Mouse (Mus musculus) hindbrain, embryonic 15.5 days (tissue): ENCODE measurements around the gene Mcrip2. TPM values are rescaled to one million over a fixed set of nuclear protein-coding genes. Genes with fewer than 3 reads are reported as not detected.

Experiments
- ATAC-seq: fragments of 200-750 bp; cut with Nextera tagmentation; 2 replicates; pipeline ENCODE4 v1.8.0; 2017; ENCODE audit warnings: low read depth, moderate number of reproducible peaks, moderate TSS enrichment; ENCODE audit not compliant: low FRiP score
- H3K27ac ChIP-seq: fragments of 300-500 bp; sonication (generic); replicated peaks from 2 replicates; pipeline ENCODE4 v1.5.1; 2015; ENCODE audit warnings: mild to moderate bottlenecking, inconsistent platforms
- H3K27me3 ChIP-seq: fragments of 300-500 bp; sonication (generic); 2 replicates; pipeline ENCODE4 v1.6.1; 2015; ENCODE audit warnings: control low read depth, inconsistent platforms
- H3K36me3 ChIP-seq: fragments of 300-500 bp; sonication (generic); 2 replicates; pipeline ENCODE4 v1.6.1; 2015; ENCODE audit warnings: control low read depth, inconsistent platforms
- H3K4me1 ChIP-seq: fragments of 300-500 bp; sonication (generic); replicated peaks from 2 replicates; pipeline ENCODE4 v1.6.1; 2015; ENCODE audit warnings: control low read depth, inconsistent platforms
- H3K4me2 ChIP-seq: fragments of 300-500 bp; sonication (generic); 2 replicates; pipeline ENCODE4 v1.6.1; 2015; ENCODE audit warnings: moderate library complexity, mild to moderate bottlenecking, inconsistent platforms
- H3K4me3 ChIP-seq: fragments of 300-500 bp; sonication (generic); 2 replicates; pipeline ENCODE4 v1.5.1; 2015; ENCODE audit warnings: mild to moderate bottlenecking, inconsistent platforms
- H3K9ac ChIP-seq: fragments of 300-500 bp; sonication (generic); 2 replicates; pipeline ENCODE4 v1.6.1; 2015; ENCODE audit warnings: inconsistent platforms
- H3K9me3 ChIP-seq: fragments of 300-500 bp; sonication (generic); 2 replicates; pipeline ENCODE4 v1.6.1; 2016; ENCODE audit warnings: control low read depth, inconsistent platforms
- WGBS: fragments of 180-500 bp; shearing (Covaris S2); methylation state at CpG from one replicate; pipeline ENCODE4 v1.1.7; 2015; 5-methylcytosine and 5-hydroxymethylcytosine counted together
- polyA plus RNA-seq: library from polyadenylated mRNA; unstranded; fragments of >200 nt; fragmentation: Nextera tagmentation; extraction: Ambion mirVana; gene quantifications from 2 replicates; pipeline ENCODE4 v1.2.1, GENCODE M21; 2015

Gene Mcrip2
- polyA plus RNA-seq, 1 experiment from 2014 or later = 27.0 TPM

- H3K9me3 ChIP-seq = no peaks in the 10 kb centered on the region
- H3K36me3 ChIP-seq = 0 out of 2 replicates have a peak, but pooled peaks cover 6% of the 10 kb centered on the region
- H3K4me2 ChIP-seq = no peak overlapping the region
- WGBS = 31% methylated on average over 2 of the region's 2 CpGs
- H3K27ac ChIP-seq = peak overlapping the region; percentile 51; the same call in 1 of the 2 replicates
- peaks cover 11% of the 10 kb centered on the region for H3K4me1 ChIP-seq
- ATAC-seq = peak; percentile 88
- no peaks in the 10 kb centered on the region for H3K27me3 ChIP-seq
- peak overlapping the region; percentile 8; the same call in 1 of the 2 replicates for H3K9ac ChIP-seq
- H3K4me3 ChIP-seq = no peak overlapping the region
Measured at GRCm38 (mm10) chr17:25893975-25894617, 25.5 kb upstream of the Mcrip2 start.

GRCm38 (mm10) chr17:25888837-25889236 lies 20.3 kb upstream of the Mcrip2 start:
- Histone ChIP-seq H3K4me3 (no peak overlapping the region), H3K9me3 (no peaks in the 10 kb centered on the region), H3K27me3 (no peaks in the 10 kb centered on the region), H3K27ac (no peak overlapping the region), H3K4me2 (no peak overlapping the region), H3K36me3 (peaks cover 7% of the 10 kb centered on the region; the same call in 1 of the 2 replicates), H3K9ac (no peak overlapping the region), H3K4me1 (peaks cover under 1% of the 10 kb centered on the region; the same call in 1 of the 2 replicates)
- no peak for ATAC-seq
- WGBS = 93% methylated on average over 3 of the region's 3 CpGs

- 94% methylated on average over 10 of the region's 10 CpGs for WGBS
- H3K4me2 ChIP-seq = no peak overlapping the region
- peaks cover 14% of the 10 kb centered on the region for H3K36me3 ChIP-seq
- ATAC-seq = no peak
- H3K27ac ChIP-seq = no peak overlapping the region
- H3K4me3 ChIP-seq = no peak overlapping the region
- no peaks in the 10 kb centered on the region for H3K4me1 ChIP-seq
- no peak overlapping the region for H3K9ac ChIP-seq
- H3K9me3 ChIP-seq = no peaks in the 10 kb centered on the region
- H3K27me3 ChIP-seq = no peaks in the 10 kb centered on the region
Measured at GRCm38 (mm10) chr17:25887467-25887866, 18.9 kb upstream of the Mcrip2 start.

- Histone ChIP-seq H3K4me1 (no peaks in the 10 kb centered on the region), H3K27me3 (no peaks in the 10 kb centered on the region), H3K9ac (no peak overlapping the region), H3K36me3 (peaks cover 14% of the 10 kb centered on the region), H3K4me3 (no peak overlapping the region), H3K27ac (no peak overlapping the region), H3K9me3 (no peaks in the 10 kb centered on the region), H3K4me2 (no peak overlapping the region)
- ATAC-seq = no peak
Measured at GRCm38 (mm10) chr17:25886806-25887205, 18.2 kb upstream of the Mcrip2 start.

GRCm38 (mm10) chr17:25885636-25886035 lies 17.1 kb upstream of the Mcrip2 start:
- Histone ChIP-seq H3K4me2 (no peak overlapping the region), H3K4me3 (no peak overlapping the region), H3K4me1 (peaks cover 7% of the 10 kb centered on the region), H3K9ac (no peak overlapping the region), H3K9me3 (no peaks in the 10 kb centered on the region), H3K36me3 (peaks cover 14% of the 10 kb centered on the region), H3K27ac (no peak overlapping the region), H3K27me3 (no peaks in the 10 kb centered on the region)
- WGBS = 57% methylated on average over 4 of the region's 4 CpGs
- ATAC-seq = no peak

- H3K9me3 ChIP-seq = no peaks in the 10 kb centered on the region
- H3K4me1 ChIP-seq = peaks cover 17% of the 10 kb centered on the region
- H3K4me3 ChIP-seq = no peak overlapping the region
- H3K36me3 ChIP-seq = peaks cover 8% of the 10 kb centered on the region
- ATAC-seq = no peak
- no peak overlapping the region for H3K4me2 ChIP-seq
- H3K9ac ChIP-seq = no peak overlapping the region
- 90% methylated on average over 3 of the region's 3 CpGs for WGBS
- H3K27ac ChIP-seq = no peak overlapping the region
- no peaks in the 10 kb centered on the region for H3K27me3 ChIP-seq
Measured at GRCm38 (mm10) chr17:25883824-25884223, 15.3 kb upstream of the Mcrip2 start.

GRCm38 (mm10) chr17:25883268-25883667 lies 14.7 kb upstream of the Mcrip2 start:
- no peak overlapping the region for H3K4me3 ChIP-seq
- no peaks in the 10 kb centered on the region for H3K27me3 ChIP-seq
- ATAC-seq = no peak
- H3K4me2 ChIP-seq = no peak overlapping the region
- H3K27ac ChIP-seq = no peak overlapping the region
- H3K9me3 ChIP-seq = no peaks in the 10 kb centered on the region
- 82% methylated on average over 8 of the region's 8 CpGs for WGBS
- H3K9ac ChIP-seq = no peak overlapping the region
- H3K4me1 ChIP-seq = peaks cover 17% of the 10 kb centered on the region
- H3K36me3 ChIP-seq = peaks cover 8% of the 10 kb centered on the region

GRCm38 (mm10) chr17:25882306-25882705 lies 13.7 kb upstream of the Mcrip2 start:
- Histone ChIP-seq H3K4me1 (peaks cover 23% of the 10 kb centered on the region), H3K27ac (no peak overlapping the region), H3K9me3 (no peaks in the 10 kb centered on the region), H3K36me3 (peaks cover 11% of the 10 kb centered on the region), H3K4me2 (no peak overlapping the region), H3K4me3 (no peak overlapping the region), H3K27me3 (no peaks in the 10 kb centered on the region), H3K9ac (no peak overlapping the region)
- 36% methylated on average over 5 of the region's 5 CpGs for WGBS
- no peak for ATAC-seq

- ATAC-seq = no peak
- H3K9me3 ChIP-seq = no peaks in the 10 kb centered on the region
- no peak overlapping the region for H3K4me2 ChIP-seq
- 0 out of 2 replicates have a peak overlapping the region, but pooled peaks have one; percentile 18 for H3K27ac ChIP-seq
- 0 out of 2 replicates have a peak overlapping the region, but pooled peaks have one; percentile 13 for H3K9ac ChIP-seq
- no peak overlapping the region for H3K4me3 ChIP-seq
- no peaks in the 10 kb centered on the region for H3K27me3 ChIP-seq
- peaks cover 28% of the 10 kb centered on the region for H3K4me1 ChIP-seq
- 29% methylated on average over 4 of the region's 4 CpGs for WGBS
- H3K36me3 ChIP-seq = peaks cover 11% of the 10 kb centered on the region
Measured at GRCm38 (mm10) chr17:25881691-25882090, 13.1 kb upstream of the Mcrip2 start.

GRCm38 (mm10) chr17:25880913-25881641 lies 12.5 kb upstream of the Mcrip2 start:
- WGBS = 4% methylated on average over 5 of the region's 5 CpGs
- ATAC-seq = no peak
- Histone ChIP-seq H3K4me3 (no peak overlapping the region), H3K4me2 (no peak overlapping the region), H3K27me3 (no peaks in the 10 kb centered on the region), H3K36me3 (peaks cover 11% of the 10 kb centered on the region), H3K27ac (0 out of 2 replicates have a peak overlapping the region, but pooled peaks have one; percentile 18), H3K9ac (0 out of 2 replicates have a peak overlapping the region, but pooled peaks have one; percentile 13), H3K4me1 (peaks cover 34% of the 10 kb centered on the region), H3K9me3 (no peaks in the 10 kb centered on the region)

GRCm38 (mm10) chr17:25880196-25880910 lies 11.8 kb upstream of the Mcrip2 start, which contains the start of gene Wfikkn1:
TSS of gene Wfikkn1 (minus strand) at chr17:25880858.
- no peaks in the 10 kb centered on the region for H3K9me3 ChIP-seq
- no peak for ATAC-seq
- H3K27ac ChIP-seq = 0 out of 2 replicates have a peak within 1 kb of the TSS, but pooled peaks have one; percentile 18
- H3K4me1 ChIP-seq = peaks cover 36% of the 10 kb centered on the region
- H3K36me3 ChIP-seq = peaks cover 11% of the 10 kb centered on the region
- no peak within 1 kb of the TSS for H3K4me3 ChIP-seq
- WGBS = 30% methylated on average over 5 of the region's 5 CpGs
- H3K4me2 ChIP-seq = no peak within 1 kb of the TSS
- no peaks in the 10 kb centered on the region for H3K27me3 ChIP-seq
- H3K9ac ChIP-seq = 0 out of 2 replicates have a peak within 1 kb of the TSS, but pooled peaks have one; percentile 13

GRCm38 (mm10) chr17:25879750-25880149 lies 11.2 kb upstream of the Mcrip2 start:
- Histone ChIP-seq H3K4me2 (no peak overlapping the region), H3K27ac (no peak overlapping the region), H3K9ac (no peak overlapping the region), H3K4me3 (no peak overlapping the region), H3K36me3 (peaks cover 11% of the 10 kb centered on the region), H3K9me3 (no peaks in the 10 kb centered on the region), H3K27me3 (no peaks in the 10 kb centered on the region), H3K4me1 (peaks cover 36% of the 10 kb centered on the region)
- 61% methylated on average over 8 of the region's 8 CpGs for WGBS
- ATAC-seq = no peak
